Mouse (Mus musculus): ENCODE measurements at regions not wholly inside any gene's neighbourhood (a gene's known extent, or its start where the extent isn't known, plus 50 kb on each side); places are given as distances from the start of the nearest gene placed in this dataset.

GRCm38 (mm10) chr2:169424166-169424920, 163.2 kb downstream of the Gm11011 start:
- H3K4me3 ChIP-seq (ENCODE audit: low read depth, low read length): no peak overlapping the region
- H3K9ac ChIP-seq: no peak overlapping the region
- H3K4me2 ChIP-seq: 0 out of 2 replicates have a peak overlapping the region, but pooled peaks have one; percentile 15
- H3K36me3 ChIP-seq (ENCODE audit: insufficient read depth): no peaks in the 10 kb centered on the region
- no peaks in the 10 kb centered on the region for H3K4me1 ChIP-seq (ENCODE audit: insufficient read depth)
- no peak for TF ChIP-seq CTCF (IDR thresholded peaks at IDR 0.05; ENCODE audit: low read depth)
- DNase-seq: peak; percentile 72
- H3K27ac ChIP-seq (ENCODE audit: low read depth): no peak overlapping the region
- peak; percentile 52; the same call in 1 of the 2 replicates for ATAC-seq (ENCODE audit: insufficient read depth)
- H3K9me3 ChIP-seq (ENCODE audit: low read depth, low read length): no peaks in the 10 kb centered on the region
- H3K27me3 ChIP-seq (ENCODE audit: insufficient read depth, low read length): no peaks in the 10 kb centered on the region
- 49% methylated on average over 12 of the region's 12 CpGs for WGBS

- Histone ChIP-seq H3K9me3 (ENCODE audit: low read depth, low read length) (no peaks in the 10 kb centered on the region), H3K9ac (no peak overlapping the region), H3K4me2 (no peak overlapping the region), H3K27ac (ENCODE audit: low read depth) (no peak overlapping the region), H3K36me3 (ENCODE audit: insufficient read depth) (no peaks in the 10 kb centered on the region), H3K4me3 (ENCODE audit: low read depth, low read length) (no peak overlapping the region), H3K27me3 (ENCODE audit: insufficient read depth, low read length) (no peaks in the 10 kb centered on the region), H3K4me1 (ENCODE audit: insufficient read depth) (no peaks in the 10 kb centered on the region)
- ATAC-seq (ENCODE audit: insufficient read depth) (no peak), DNase-seq (no peak)
- no peak for TF ChIP-seq CTCF (IDR thresholded peaks at IDR 0.05; ENCODE audit: low read depth)
- 68% methylated on average over 6 of the region's 6 CpGs for WGBS
Measured at GRCm38 (mm10) chr2:169412361-169412760, 175.2 kb downstream of the Gm11011 start.

GRCm38 (mm10) chr2:169410080-169410479, 177.5 kb downstream of the Gm11011 start:
- Histone ChIP-seq H3K4me2 (no peak overlapping the region), H3K27me3 (ENCODE audit: insufficient read depth, low read length) (no peaks in the 10 kb centered on the region), H3K9ac (no peak overlapping the region), H3K27ac (ENCODE audit: low read depth) (no peak overlapping the region), H3K9me3 (ENCODE audit: low read depth, low read length) (no peaks in the 10 kb centered on the region), H3K36me3 (ENCODE audit: insufficient read depth) (no peaks in the 10 kb centered on the region), H3K4me3 (ENCODE audit: low read depth, low read length) (no peak overlapping the region), H3K4me1 (ENCODE audit: insufficient read depth) (no peaks in the 10 kb centered on the region)
- peak; percentile 52; the same call in 1 of the 2 replicates for ATAC-seq (ENCODE audit: insufficient read depth)
- TF ChIP-seq CTCF (IDR thresholded peaks at IDR 0.05; ENCODE audit: low read depth): no peak
- WGBS: 17% methylated on average over 3 of the region's 3 CpGs
- peak; percentile 63 for DNase-seq

- TF ChIP-seq CTCF (IDR thresholded peaks at IDR 0.05; ENCODE audit: low read depth): no peak
- WGBS: 31% methylated on average over 6 of the region's 6 CpGs
- no peaks in the 10 kb centered on the region for H3K27me3 ChIP-seq (ENCODE audit: insufficient read depth, low read length)
- no peak overlapping the region for H3K4me3 ChIP-seq (ENCODE audit: low read depth, low read length)
- no peak overlapping the region for H3K4me2 ChIP-seq
- H3K9ac ChIP-seq: no peak overlapping the region
- no peak overlapping the region for H3K27ac ChIP-seq (ENCODE audit: low read depth)
- ATAC-seq (ENCODE audit: insufficient read depth) (no peak), DNase-seq (peak; percentile 33)
- no peaks in the 10 kb centered on the region for H3K36me3 ChIP-seq (ENCODE audit: insufficient read depth)
- no peaks in the 10 kb centered on the region for H3K4me1 ChIP-seq (ENCODE audit: insufficient read depth)
- H3K9me3 ChIP-seq (ENCODE audit: low read depth, low read length): no peaks in the 10 kb centered on the region
Measured at GRCm38 (mm10) chr2:169404908-169405690, 182.4 kb downstream of the Gm11011 start.

- TF ChIP-seq CTCF (IDR thresholded peaks at IDR 0.05; ENCODE audit: low read depth): no peak
- H3K36me3 ChIP-seq (ENCODE audit: insufficient read depth): no peaks in the 10 kb centered on the region
- no peaks in the 10 kb centered on the region for H3K9me3 ChIP-seq (ENCODE audit: low read depth, low read length)
- ATAC-seq (ENCODE audit: insufficient read depth) (no peak), DNase-seq (no peak)
- no peak overlapping the region for H3K27ac ChIP-seq (ENCODE audit: low read depth)
- no peaks in the 10 kb centered on the region for H3K4me1 ChIP-seq (ENCODE audit: insufficient read depth)
- H3K9ac ChIP-seq: no peak overlapping the region
- H3K4me2 ChIP-seq: no peak overlapping the region
- 69% methylated on average over 6 of the region's 6 CpGs for WGBS
- H3K4me3 ChIP-seq (ENCODE audit: low read depth, low read length): no peak overlapping the region
- no peaks in the 10 kb centered on the region for H3K27me3 ChIP-seq (ENCODE audit: insufficient read depth, low read length)
Measured at GRCm38 (mm10) chr2:169397758-169398157, 189.8 kb downstream of the Gm11011 start.

- no peaks in the 10 kb centered on the region for H3K27me3 ChIP-seq (ENCODE audit: insufficient read depth, low read length)
- no peaks in the 10 kb centered on the region for H3K36me3 ChIP-seq (ENCODE audit: insufficient read depth)
- H3K27ac ChIP-seq (ENCODE audit: low read depth): no peak overlapping the region
- TF ChIP-seq CTCF (IDR thresholded peaks at IDR 0.05; ENCODE audit: low read depth): no peak
- 68% methylated on average over 4 of the region's 4 CpGs for WGBS
- H3K9ac ChIP-seq: no peak overlapping the region
- no peaks in the 10 kb centered on the region for H3K4me1 ChIP-seq (ENCODE audit: insufficient read depth)
- no peaks in the 10 kb centered on the region for H3K9me3 ChIP-seq (ENCODE audit: low read depth, low read length)
- H3K4me3 ChIP-seq (ENCODE audit: low read depth, low read length): no peak overlapping the region
- H3K4me2 ChIP-seq: no peak overlapping the region
- DNase-seq (peak; percentile 18), ATAC-seq (ENCODE audit: insufficient read depth) (no peak)
Measured at GRCm38 (mm10) chr2:169397013-169397412, 190.5 kb downstream of the Gm11011 start.

GRCm38 (mm10) chr2:169396294-169396693, 191.3 kb downstream of the Gm11011 start:
- H3K4me1 ChIP-seq (ENCODE audit: insufficient read depth): no peaks in the 10 kb centered on the region
- 84% methylated on average over 4 of the region's 4 CpGs for whole genome bisulfite sequencing
- TF ChIP-seq CTCF (IDR thresholded peaks at IDR 0.05; ENCODE audit: low read depth): no peak
- H3K36me3 ChIP-seq (ENCODE audit: insufficient read depth): no peaks in the 10 kb centered on the region
- no peaks in the 10 kb centered on the region for H3K27me3 ChIP-seq (ENCODE audit: insufficient read depth, low read length)
- H3K9me3 ChIP-seq (ENCODE audit: low read depth, low read length): no peaks in the 10 kb centered on the region
- H3K4me3 ChIP-seq (ENCODE audit: low read depth, low read length): no peak overlapping the region
- ATAC-seq (ENCODE audit: insufficient read depth): no peak
- H3K27ac ChIP-seq (ENCODE audit: low read depth): no peak overlapping the region
- DNase-seq: no peak
- H3K9ac ChIP-seq: no peak overlapping the region
- no peak overlapping the region for H3K4me2 ChIP-seq

Data from lung, embryonic 14.5 days (tissue).